Mouse (Mus musculus) CH12F3 (cell line): Measurements from ENCODE around the gene Gm17651.

Experiments
- in situ Hi-C: fragments of 300-500 bp; cut with MboI; formaldehyde crosslinking; loops from 2 replicates; pipeline ENCODE4 v1.14.3; 2020; ENCODE audit warnings: low sequenced_read_pairs

Gm17651 gene

GRCm38 (mm10) chr3:97630746-97631145 lies 43.7 kb downstream of the Gm17651 start:
- in situ Hi-C loops, result no loop called here

- in situ Hi-C loops, result no loop called here
Observed at GRCm38 (mm10) chr3:97629941-97630340, 44.6 kb downstream of the Gm17651 start.

- in situ Hi-C loops, result no loop called here
Observed at GRCm38 (mm10) chr3:97628391-97629001, 46.0 kb downstream of the Gm17651 start, which contains the start of gene Fmo5. Fmo5 (plus strand) TSS chr3:97628804.

- in situ Hi-C loops, result no loop called here
Observed at GRCm38 (mm10) chr3:97627893-97628292, 46.6 kb downstream of the Gm17651 start.

- in situ Hi-C loops, result no loop called here
Observed at GRCm38 (mm10) chr3:97624611-97625010, 49.9 kb downstream of the Gm17651 start.
